In genomic region chr5:121962359-121962758, GRCm38 (mm10) we compare ENCODE assay signal across 12 mouse cellular contexts.
"Had no signal": no experiment of that assay in that cellular context is flagged by ENCODE, and none has a peak within 500 bp of the region (broad histone marks: within the 10 kb centered on the region; RNA-seq: fewer than 3 reads in every experiment).

No protein-coding gene starts in this region.

- H3K27ac ChIP-seq: midbrain, embryonic 10.5 days; midbrain, embryonic 12.5 days; neural tube, embryonic 12.5 days had no signal

- H3K36me3 ChIP-seq: midbrain, embryonic 10.5 days; midbrain, embryonic 12.5 days; neural tube, embryonic 12.5 days had no signal

- H3K4me3 ChIP-seq: midbrain, embryonic 10.5 days; midbrain, embryonic 12.5 days; neural tube, embryonic 12.5 days had no signal

- H3K27me3 ChIP-seq: midbrain, embryonic 12.5 days; neural tube, embryonic 12.5 days had no signal

- DNase-seq: lung, adult 18-20 months; lung, embryonic 14.5 days; lung, postnatal 10 days; lung, postnatal 4 days; midbrain, embryonic 14.5 days; spleen, adult 18-20 months; thymus, adult 18-20 months; thymus, postnatal 14 days; thymus, postnatal 36 days had no signal

- H3K9me3 ChIP-seq: midbrain, embryonic 10.5 days; midbrain, embryonic 12.5 days; neural tube, embryonic 12.5 days had no signal

- H3K9ac ChIP-seq: lung, embryonic 14.5 days; midbrain, embryonic 12.5 days; neural tube, embryonic 12.5 days had no signal
